Mouse (Mus musculus): ENCODE measurements at regions not wholly inside any gene's neighbourhood (a gene's known extent, or its start where the extent isn't known, plus 50 kb on each side); places are given as distances from the start of the nearest gene placed in this dataset.

GRCm38 (mm10) chr10:19161149-19161548 lies 145.7 kb upstream of the Tnfaip3 start:
- no peak overlapping the region for H3K27ac ChIP-seq
- H3K4me1 ChIP-seq = no peaks in the 10 kb centered on the region
- H3K9ac ChIP-seq = no peak overlapping the region
- no peaks in the 10 kb centered on the region for H3K9me3 ChIP-seq (replicated peaks)
- H3K4me3 ChIP-seq = no peak overlapping the region
- no peak for ATAC-seq (ENCODE audit: low FRiP score)
- no peak overlapping the region for H3K4me2 ChIP-seq (replicated peaks)
- H3K36me3 ChIP-seq = no peaks in the 10 kb centered on the region
- no peaks in the 10 kb centered on the region for H3K27me3 ChIP-seq

- Histone ChIP-seq H3K36me3 (no peaks in the 10 kb centered on the region), H3K4me1 (no peaks in the 10 kb centered on the region), H3K9ac (no peak overlapping the region), H3K27ac (no peak overlapping the region), H3K4me3 (no peak overlapping the region), H3K27me3 (no peaks in the 10 kb centered on the region), H3K9me3 (replicated peaks) (no peaks in the 10 kb centered on the region), H3K4me2 (replicated peaks) (no peak overlapping the region)
- ATAC-seq (ENCODE audit: low FRiP score) = no peak
Measured at GRCm38 (mm10) chr10:19154041-19154440, 138.6 kb upstream of the Tnfaip3 start.

DNA sequence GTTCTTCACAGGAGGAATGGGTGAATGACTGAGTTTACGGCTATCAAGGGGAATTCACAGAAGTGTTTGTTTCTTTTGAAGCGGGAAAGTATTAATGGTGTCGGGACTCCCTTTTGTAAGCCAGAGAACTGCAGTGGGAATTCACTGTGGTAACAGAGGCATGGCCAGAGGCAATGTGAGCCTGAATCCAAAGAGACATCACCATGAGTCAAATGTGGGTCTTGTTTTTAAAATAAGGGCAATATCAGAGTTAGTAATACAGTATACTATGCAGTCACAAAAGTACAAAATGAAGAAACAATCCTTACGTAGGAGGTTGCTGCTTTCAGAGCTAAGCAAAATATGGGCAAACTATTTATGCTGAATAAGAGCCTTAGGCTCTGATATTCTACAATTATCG lies 137.3 kb upstream of the Tnfaip3 start:
- Histone ChIP-seq H3K27ac (no peak overlapping the region), H3K9me3 (replicated peaks) (no peaks in the 10 kb centered on the region), H3K4me3 (no peak overlapping the region), H3K9ac (no peak overlapping the region), H3K36me3 (no peaks in the 10 kb centered on the region), H3K4me1 (no peaks in the 10 kb centered on the region), H3K4me2 (replicated peaks) (no peak overlapping the region), H3K27me3 (no peaks in the 10 kb centered on the region)
- ATAC-seq (ENCODE audit: low FRiP score) = no peak
- 89% methylated on average over 5 of the region's 5 CpGs for WGBS

- no peaks in the 10 kb centered on the region for H3K9me3 ChIP-seq (replicated peaks)
- WGBS = 88% methylated on average over 1 of the region's 1 CpGs
- no peaks in the 10 kb centered on the region for H3K4me1 ChIP-seq
- no peak for ATAC-seq (ENCODE audit: low FRiP score)
- H3K27ac ChIP-seq = no peak overlapping the region
- no peaks in the 10 kb centered on the region for H3K27me3 ChIP-seq
- no peak overlapping the region for H3K4me2 ChIP-seq (replicated peaks)
- no peak overlapping the region for H3K9ac ChIP-seq
- H3K4me3 ChIP-seq = no peak overlapping the region
- H3K36me3 ChIP-seq = no peaks in the 10 kb centered on the region
Measured at GRCm38 (mm10) chr10:19150766-19151165, 135.3 kb upstream of the Tnfaip3 start.

DNA sequence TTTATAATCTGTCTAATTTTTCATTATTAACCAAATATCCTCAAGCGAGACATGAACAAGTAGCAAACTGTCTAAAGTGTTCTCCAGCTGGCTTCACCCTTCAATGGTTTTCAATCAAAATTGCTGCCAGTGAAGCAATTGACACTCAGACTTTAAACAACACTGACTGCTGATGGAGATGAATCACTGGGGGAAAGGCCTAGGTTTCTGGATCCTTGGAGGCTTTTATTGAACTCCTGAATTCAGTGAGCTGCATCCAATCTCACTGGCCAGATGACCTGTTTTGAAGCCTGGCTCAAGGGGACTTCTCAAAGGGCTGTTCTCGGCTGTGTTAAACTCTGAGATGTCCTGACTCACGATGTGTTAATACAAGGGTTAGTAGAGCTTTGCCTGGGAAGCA lies 134.5 kb upstream of the Tnfaip3 start:
- Histone ChIP-seq H3K9ac (no peak overlapping the region), H3K27ac (no peak overlapping the region), H3K4me2 (replicated peaks) (no peak overlapping the region), H3K27me3 (no peaks in the 10 kb centered on the region), H3K4me3 (no peak overlapping the region), H3K9me3 (replicated peaks) (no peaks in the 10 kb centered on the region), H3K36me3 (no peaks in the 10 kb centered on the region), H3K4me1 (no peaks in the 10 kb centered on the region)
- WGBS = 55% methylated on average over 3 of the region's 3 CpGs
- ATAC-seq (ENCODE audit: low FRiP score) = no peak

GRCm38 (mm10) chr10:19149196-19149869 lies 133.9 kb upstream of the Tnfaip3 start:
- H3K4me3 ChIP-seq = no peak overlapping the region
- H3K9ac ChIP-seq = no peak overlapping the region
- no peak overlapping the region for H3K27ac ChIP-seq
- H3K27me3 ChIP-seq = no peaks in the 10 kb centered on the region
- WGBS = 81% methylated on average over 4 of the region's 4 CpGs
- ATAC-seq (ENCODE audit: low FRiP score) = no peak
- no peak overlapping the region for H3K4me2 ChIP-seq (replicated peaks)
- H3K36me3 ChIP-seq = no peaks in the 10 kb centered on the region
- H3K4me1 ChIP-seq = no peaks in the 10 kb centered on the region
- no peaks in the 10 kb centered on the region for H3K9me3 ChIP-seq (replicated peaks)

GRCm38 (mm10) chr10:19141481-19141880 lies 126.0 kb upstream of the Tnfaip3 start:
- Histone ChIP-seq H3K9me3 (replicated peaks) (no peaks in the 10 kb centered on the region), H3K36me3 (no peaks in the 10 kb centered on the region), H3K9ac (no peak overlapping the region), H3K27ac (no peak overlapping the region), H3K4me1 (no peaks in the 10 kb centered on the region), H3K4me3 (no peak overlapping the region), H3K27me3 (no peaks in the 10 kb centered on the region), H3K4me2 (replicated peaks) (no peak overlapping the region)
- WGBS = 87% methylated on average over 3 of the region's 3 CpGs
- no peak for ATAC-seq (ENCODE audit: low FRiP score)

DNA sequence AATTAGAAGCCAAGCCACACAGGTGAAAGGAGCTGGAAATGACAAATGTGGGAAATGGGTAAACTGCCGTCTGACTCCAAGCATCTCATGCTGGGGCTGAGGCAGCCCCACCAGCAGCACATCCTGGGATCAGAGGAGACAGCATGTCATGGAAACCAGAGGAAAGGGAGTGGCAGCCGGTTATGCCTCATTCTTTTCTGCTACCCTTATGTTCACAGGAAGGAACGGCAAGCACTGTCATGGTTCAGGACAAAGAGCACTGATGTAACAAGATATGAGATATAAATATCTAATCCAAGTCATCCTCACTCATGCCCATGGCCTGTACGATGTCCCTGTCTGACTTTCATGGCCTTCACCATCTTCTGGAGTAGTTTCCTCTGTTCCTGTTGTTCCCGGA lies 125.2 kb upstream of the Tnfaip3 start:
- WGBS = 82% methylated on average over 5 of the region's 5 CpGs
- no peak overlapping the region for H3K4me2 ChIP-seq (replicated peaks)
- no peak for ATAC-seq (ENCODE audit: low FRiP score)

GRCm38 (mm10) chr10:19139234-19139633 lies 123.8 kb upstream of the Tnfaip3 start:
- Histone ChIP-seq H3K9me3 (replicated peaks) (no peaks in the 10 kb centered on the region), H3K9ac (no peak overlapping the region), H3K4me3 (no peak overlapping the region), H3K4me2 (replicated peaks) (no peak overlapping the region), H3K36me3 (no peaks in the 10 kb centered on the region), H3K27ac (no peak overlapping the region), H3K27me3 (no peaks in the 10 kb centered on the region), H3K4me1 (no peaks in the 10 kb centered on the region)
- no peak for ATAC-seq (ENCODE audit: low FRiP score)
- 82% methylated on average over 2 of the region's 2 CpGs for WGBS

More for the DNA sequence above, 125.2 kb upstream of the Tnfaip3 start:
- Histone ChIP-seq H3K9me3 (replicated peaks) (no peaks in the 10 kb centered on the region), H3K4me1 (no peaks in the 10 kb centered on the region), H3K27ac (no peak overlapping the region), H3K27me3 (no peaks in the 10 kb centered on the region), H3K36me3 (no peaks in the 10 kb centered on the region), H3K9ac (no peak overlapping the region), H3K4me3 (no peak overlapping the region)

GRCm38 (mm10) chr10:19138258-19138657 lies 122.8 kb upstream of the Tnfaip3 start:
- H3K27ac ChIP-seq = no peak overlapping the region
- no peak overlapping the region for H3K4me3 ChIP-seq
- no peaks in the 10 kb centered on the region for H3K36me3 ChIP-seq
- H3K9me3 ChIP-seq (replicated peaks) = no peaks in the 10 kb centered on the region
- H3K4me1 ChIP-seq = no peaks in the 10 kb centered on the region
- no peak for ATAC-seq (ENCODE audit: low FRiP score)
- H3K9ac ChIP-seq = no peak overlapping the region
- WGBS = 66% methylated on average over 1 of the region's 1 CpGs
- H3K27me3 ChIP-seq = no peaks in the 10 kb centered on the region
- H3K4me2 ChIP-seq (replicated peaks) = no peak overlapping the region

DNA sequence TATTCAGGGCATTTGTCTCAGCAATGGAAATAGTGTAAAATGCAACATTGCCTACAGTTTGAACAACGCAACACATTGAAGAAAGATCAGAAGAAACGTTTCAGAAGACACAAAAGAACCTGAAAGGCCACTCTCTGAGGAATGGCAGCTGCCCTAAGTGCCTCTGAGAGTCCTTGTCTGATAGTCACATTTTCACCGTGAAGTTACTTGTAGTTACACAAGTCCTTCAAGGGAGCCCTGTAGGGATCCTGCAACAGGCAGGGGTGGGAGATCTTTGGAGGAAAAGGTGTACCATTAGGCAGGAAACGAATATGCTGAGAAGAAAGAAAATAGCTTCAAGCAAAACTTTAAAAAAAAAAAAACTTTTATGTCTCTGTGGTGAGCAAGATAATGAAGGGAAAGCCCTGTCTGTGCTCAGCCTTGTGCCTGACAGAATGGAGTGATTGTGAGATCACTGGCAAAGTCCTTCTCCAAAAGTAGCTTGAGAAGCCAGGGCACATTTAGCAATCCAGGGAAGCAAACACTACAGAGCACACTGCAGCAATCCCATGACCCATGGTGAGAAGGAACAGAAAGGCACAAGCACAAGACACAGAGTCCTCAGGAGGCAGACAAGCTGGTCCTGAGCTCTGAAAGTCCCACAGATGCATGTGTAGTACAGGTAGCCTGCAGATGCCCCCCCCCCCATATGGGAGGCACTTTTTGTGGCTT lies 112.3 kb upstream of the Tnfaip3 start:
- 68% methylated on average over 4 of the region's 4 CpGs for WGBS
- ATAC-seq (ENCODE audit: low FRiP score) = no peak
- H3K9me3 ChIP-seq (replicated peaks) = no peaks in the 10 kb centered on the region
- no peak overlapping the region for H3K4me2 ChIP-seq (replicated peaks)
- no peaks in the 10 kb centered on the region for H3K27me3 ChIP-seq
- peaks cover 3% of the 10 kb centered on the region; the same call in 1 of the 2 replicates for H3K4me1 ChIP-seq
- no peak overlapping the region for H3K4me3 ChIP-seq
- no peak overlapping the region for H3K9ac ChIP-seq
- no peaks in the 10 kb centered on the region for H3K36me3 ChIP-seq
- no peak overlapping the region for H3K27ac ChIP-seq

- no peaks in the 10 kb centered on the region for H3K36me3 ChIP-seq
- H3K9me3 ChIP-seq (replicated peaks) = no peaks in the 10 kb centered on the region
- no peak overlapping the region for H3K4me3 ChIP-seq
- peaks cover 3% of the 10 kb centered on the region; the same call in 1 of the 2 replicates for H3K4me1 ChIP-seq
- WGBS = 67% methylated on average over 2 of the region's 2 CpGs
- ATAC-seq (ENCODE audit: low FRiP score) = no peak
- no peaks in the 10 kb centered on the region for H3K27me3 ChIP-seq
- no peak overlapping the region for H3K9ac ChIP-seq
- H3K27ac ChIP-seq = no peak overlapping the region
- no peak overlapping the region for H3K4me2 ChIP-seq (replicated peaks)
Measured at GRCm38 (mm10) chr10:19126922-19127321, 111.5 kb upstream of the Tnfaip3 start.

GRCm38 (mm10) chr10:19126438-19126837 lies 111.0 kb upstream of the Tnfaip3 start:
- no peak overlapping the region for H3K4me2 ChIP-seq (replicated peaks)
- H3K27me3 ChIP-seq = no peaks in the 10 kb centered on the region
- 78% methylated on average over 4 of the region's 4 CpGs for WGBS
- H3K9me3 ChIP-seq (replicated peaks) = no peaks in the 10 kb centered on the region
- no peak overlapping the region for H3K9ac ChIP-seq
- H3K4me3 ChIP-seq = no peak overlapping the region
- ATAC-seq (ENCODE audit: low FRiP score) = no peak
- H3K4me1 ChIP-seq = peaks cover 3% of the 10 kb centered on the region; the same call in 1 of the 2 replicates
- no peaks in the 10 kb centered on the region for H3K36me3 ChIP-seq
- no peak overlapping the region for H3K27ac ChIP-seq

All from hindbrain, embryonic 12.5 days (tissue).